Mouse (Mus musculus) spleen, adult 18-20 months (tissue): ENCODE data around the gene Klhl33.
"Not testable (repeated sequence)": the region's sequence is repeated elsewhere in the genome, so short reads cannot be mapped to it uniquely, and the experiment has no call there.

Source experiments
- DNase-seq, 2 experiments: peaks; one replicate each; pipeline ENCODE4 v3.0.0; 2022; ENCODE audit warnings: mixed read lengths in 2 of 2

The Klhl33 gene

DNA sequence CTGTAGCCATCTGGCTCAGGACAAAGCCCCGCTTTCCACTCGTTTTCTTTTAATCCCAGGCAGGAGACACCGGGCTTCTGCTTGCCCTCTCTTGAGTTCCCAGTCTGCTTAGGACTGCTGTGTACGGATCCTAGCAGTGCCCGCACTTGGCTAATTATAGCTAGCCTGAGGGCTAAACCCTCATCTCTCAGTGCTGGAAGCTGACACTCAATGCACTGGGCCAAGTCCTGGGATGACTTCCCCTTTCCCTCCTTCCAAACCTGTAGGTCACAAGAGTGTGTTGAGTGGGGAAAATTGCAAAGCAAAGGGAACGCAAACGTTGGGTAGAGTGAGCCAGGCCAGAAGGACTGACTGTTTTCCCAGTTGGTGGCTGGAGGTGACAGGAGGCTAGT, at the start of gene Klhl33:
Gene Klhl33 (minus strand): TSS at position 134 of the 392 bp plus-strand sequence.
- no peak for DNase-seq

DNA sequence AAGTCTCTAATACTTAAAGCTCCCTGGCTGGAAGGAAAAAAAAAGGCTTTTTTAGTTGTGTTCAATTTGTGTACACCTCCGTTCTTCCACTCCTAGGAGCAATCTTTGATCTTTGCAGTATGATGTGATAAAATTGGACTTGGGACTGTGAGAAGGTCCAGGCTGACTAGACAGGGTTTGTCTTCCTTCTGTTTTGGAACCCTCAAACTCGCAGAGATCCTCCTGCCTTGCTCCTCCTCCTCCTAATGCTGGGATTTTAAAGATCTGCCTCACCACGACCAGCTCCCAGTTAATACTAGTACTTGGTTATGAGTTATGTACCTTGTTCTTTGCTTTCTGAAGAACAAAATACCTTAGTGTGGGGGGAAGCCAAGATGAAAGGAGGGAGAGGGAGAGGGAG, 48.2 kb upstream of the Klhl33 start:
- not testable (repeated sequence) for DNase-seq

DNA sequence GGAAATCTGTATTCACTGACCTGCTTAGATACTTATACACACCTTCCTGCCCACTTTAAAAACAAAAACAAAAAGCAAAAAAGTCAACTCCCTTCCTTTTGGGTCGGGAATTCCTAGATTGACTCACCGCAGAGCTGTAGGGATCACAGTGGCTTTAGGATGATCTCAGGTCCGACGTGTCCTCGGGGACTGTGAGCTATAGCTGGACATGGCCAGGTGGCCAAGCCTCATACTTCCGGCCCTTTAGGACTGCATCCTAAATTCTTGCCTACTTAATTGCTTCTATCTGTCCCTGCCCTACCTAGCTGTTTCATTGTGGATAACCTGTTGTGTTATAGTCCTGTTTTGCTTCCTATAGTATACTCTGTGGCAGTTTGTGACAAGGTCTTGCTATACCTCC, 47.8 kb upstream of the Klhl33 start:
- not testable (repeated sequence) for DNase-seq

DNA sequence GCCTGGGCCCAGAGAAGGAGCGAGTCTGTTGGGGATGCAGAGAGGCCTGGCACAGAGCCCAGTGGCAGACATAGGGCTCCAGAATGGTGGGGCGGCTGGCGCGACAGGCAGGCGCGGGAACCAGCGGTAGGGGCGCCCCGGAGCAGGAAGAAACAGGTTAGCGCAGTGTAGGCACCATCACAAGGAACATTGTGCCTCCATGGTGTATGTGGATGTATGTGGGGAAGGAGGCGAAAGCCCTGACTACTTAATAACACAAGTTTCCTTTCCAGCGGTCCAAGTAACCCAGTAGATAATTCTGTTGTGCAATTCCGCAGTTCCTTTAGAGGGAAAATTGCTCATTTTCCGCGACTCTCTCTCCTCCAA, 47.3 kb upstream of the Klhl33 start:
- DNase-seq = not testable (repeated sequence)

DNA sequence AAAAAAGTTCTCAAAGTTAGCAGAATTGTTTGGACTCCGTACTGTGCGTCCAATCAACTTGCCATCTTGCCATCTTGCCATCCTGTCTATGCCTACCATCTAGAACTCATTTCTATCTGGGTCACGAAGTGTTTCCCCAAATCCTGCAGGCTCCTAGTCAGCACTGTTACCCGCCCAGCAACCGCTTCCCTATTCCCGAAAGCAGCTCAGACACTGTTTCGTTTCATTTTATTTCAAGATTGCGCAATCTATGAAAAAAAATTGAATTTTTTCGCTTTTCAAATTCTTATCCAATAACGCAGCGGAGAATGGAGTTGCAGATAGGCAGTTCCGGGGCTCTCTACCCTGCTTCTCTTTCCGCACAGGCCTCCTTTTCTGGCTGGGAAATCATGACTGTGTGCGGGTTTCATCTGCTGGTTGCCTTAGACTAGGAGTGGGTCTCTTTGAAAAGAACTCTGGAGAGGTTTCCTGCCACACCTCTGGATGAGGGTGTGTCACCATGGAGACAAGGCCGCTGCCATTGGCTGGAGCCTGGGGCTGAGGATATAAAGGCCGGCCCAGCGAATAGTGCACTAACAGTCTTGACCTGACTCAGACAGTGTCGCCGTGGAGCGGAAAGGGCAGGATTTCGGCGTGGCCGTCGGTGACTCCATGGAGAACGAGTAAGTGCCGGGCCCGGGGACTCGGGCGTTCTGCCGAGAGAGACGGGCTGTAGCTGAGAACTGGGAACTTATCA, 46.8 kb upstream of the Klhl33 start, which contains the start of gene Gm49342:
Gene Gm49342 (plus strand): TSS at position 586 of the 736 bp plus-strand sequence.
- peak; percentile 83 to 86 for DNase-seq

DNA sequence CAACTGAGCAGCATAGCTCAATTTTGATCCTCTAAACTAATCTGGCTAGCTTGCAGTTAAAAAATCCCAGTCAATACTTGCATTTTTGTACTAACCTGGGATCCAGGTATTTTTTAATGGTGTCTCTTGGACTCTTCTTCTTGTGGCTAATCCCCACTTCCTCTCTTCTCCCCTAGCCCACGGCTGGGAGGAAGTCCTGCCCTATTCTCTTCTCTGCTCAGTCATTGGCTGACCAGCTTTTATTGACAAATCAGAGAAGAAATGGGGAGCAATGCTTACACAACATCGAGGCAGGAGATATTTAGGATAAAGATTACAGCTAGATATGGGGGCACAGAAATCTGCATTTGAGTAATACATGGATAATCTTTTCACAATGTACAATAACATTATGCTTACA, 41.6 kb upstream of the Klhl33 start:
- no peak for DNase-seq

DNA sequence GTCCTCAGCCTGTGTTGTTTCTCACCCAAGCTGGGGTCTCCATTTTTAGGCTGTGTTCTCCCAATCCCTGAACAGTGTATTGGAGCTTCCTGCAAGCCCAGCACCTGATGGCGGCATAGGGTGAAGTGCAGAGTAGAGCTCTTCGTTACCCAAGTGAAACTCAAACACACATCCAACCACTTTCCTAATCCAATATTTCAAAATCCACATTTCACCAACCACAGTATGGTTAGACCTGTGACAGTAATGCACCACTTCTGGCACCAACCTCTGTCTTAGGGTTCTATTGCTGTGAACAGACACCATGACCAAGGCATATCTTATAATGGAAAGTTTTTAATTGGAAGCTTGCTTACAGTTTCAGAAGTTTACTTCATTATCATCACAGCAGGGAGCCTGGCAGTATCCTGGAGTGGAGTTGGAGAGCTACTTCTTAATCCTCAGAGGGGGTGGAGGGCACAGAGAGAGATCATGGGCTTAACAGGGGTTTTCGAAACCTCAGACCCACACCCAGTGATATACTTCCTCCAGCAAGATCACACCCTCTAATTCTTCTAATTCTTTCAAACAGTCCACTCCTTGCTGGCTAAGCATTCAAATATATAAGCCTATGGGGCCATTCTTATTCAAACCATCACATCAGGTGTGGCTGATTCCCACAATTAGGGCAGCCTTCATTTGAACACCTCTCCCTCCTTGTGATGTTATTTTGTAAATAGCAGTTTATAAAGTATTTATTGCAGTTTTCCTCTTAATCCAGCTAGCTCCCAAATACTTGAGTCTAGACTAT, 41.0 kb upstream of the Klhl33 start:
- DNase-seq = no peak

DNA sequence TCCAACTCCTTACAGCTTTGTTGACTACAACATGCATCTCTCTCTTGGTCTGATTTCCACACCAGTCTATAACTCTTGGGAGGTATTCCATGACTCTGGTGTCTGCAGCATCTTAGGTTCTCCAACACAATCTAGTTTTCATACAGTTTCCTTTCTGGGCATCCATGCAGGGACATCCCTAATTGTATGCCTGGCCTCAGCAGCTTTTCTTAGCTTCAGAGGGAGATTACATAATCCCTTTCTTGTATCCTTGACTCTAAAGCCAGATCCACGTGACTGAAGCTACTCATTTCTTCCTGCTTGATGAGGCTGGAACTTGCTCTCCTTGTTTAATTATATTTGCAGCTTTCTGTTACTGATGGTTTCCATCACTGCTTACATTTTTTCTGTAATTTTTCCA, 39.3 kb upstream of the Klhl33 start:
- DNase-seq = no peak

DNA sequence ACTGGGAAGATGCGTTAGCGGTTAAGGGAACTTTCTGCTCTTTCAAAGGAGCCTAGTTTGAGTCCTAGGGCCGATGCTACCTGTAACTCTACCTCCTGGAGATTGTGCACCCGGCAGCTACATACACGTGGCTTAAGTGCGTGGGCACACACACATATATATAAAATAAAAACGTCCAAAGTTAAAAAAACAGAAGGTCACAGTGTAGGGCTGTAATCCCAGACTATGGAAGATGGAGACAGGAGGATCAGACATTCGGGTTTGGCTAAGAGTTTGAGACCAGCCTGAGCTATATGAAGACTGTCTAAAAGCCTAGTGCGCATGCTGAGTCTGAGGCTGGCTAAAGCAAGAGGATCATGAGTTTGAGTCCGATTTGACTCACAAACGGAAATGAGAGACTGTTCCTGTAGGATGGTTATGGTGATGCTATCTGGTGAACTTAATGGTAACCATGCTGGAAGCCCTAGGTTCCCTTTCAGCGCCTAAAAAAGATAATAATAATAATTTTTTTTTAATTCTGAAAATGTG, 34.2 kb upstream of the Klhl33 start:
- no peak for DNase-seq

DNA sequence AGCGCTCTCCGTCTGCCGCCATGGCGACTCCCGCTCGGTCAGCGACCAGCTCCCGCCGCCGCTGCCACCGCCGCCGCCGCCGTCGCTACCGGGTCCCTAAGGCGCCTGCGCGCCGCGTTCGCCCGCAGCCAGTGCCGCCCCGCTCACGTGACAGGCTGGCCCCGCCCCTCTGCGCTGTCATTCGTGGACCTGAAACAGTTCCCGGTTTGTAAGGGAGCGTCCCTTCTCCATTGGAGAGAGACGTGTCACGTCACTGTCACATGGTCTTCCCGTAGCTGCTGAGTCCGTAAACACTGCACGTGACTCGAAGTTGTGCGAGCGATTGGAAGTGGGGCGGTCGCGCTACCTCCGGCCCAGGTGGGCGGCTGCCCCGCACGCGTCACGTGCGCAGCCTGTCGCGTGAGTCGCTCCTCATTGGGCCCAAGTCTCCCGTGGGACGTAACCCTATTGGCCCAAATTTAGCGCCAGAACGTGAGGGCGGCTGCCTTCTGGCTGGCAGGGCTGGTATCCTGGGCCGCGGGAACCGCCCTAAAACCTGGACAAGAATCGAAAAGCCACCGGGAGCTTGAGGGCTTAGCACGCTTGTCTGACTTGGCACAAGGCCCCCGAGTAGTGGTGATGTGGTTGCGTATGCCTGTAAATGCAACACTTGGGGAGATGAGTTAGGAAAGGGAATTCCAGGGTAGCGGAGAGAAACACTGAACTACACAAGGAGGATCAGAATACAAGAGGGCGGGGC, 33.6 kb upstream of the Klhl33 start, which contains the start of the genes Pip4p1 and Pnp:
Gene Pip4p1 (minus strand): TSS at position 103 of the 739 bp plus-strand sequence.
Gene Pnp (plus strand): TSS at position 329 of the 739 bp plus-strand sequence.
- peak; percentile 99 for DNase-seq

DNA sequence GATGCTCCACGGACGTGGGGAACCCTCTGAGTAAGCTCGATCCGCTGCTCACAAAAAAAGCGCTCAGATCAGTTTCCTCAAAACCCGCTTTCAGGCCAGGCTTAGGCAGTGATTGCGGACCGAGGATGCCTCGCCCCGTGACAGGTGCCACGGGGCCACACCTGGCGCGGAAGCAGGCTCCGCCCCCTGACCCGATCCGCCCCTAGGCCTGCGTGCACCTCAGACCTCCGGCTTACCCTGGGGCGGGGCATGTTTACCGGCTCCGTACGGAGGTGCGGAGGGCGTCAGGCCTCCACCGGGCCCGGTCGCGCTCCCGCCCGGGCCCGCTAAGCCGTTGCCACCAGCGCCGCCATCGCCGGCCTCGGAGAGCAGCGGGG, 33.1 kb upstream of the Klhl33 start:
- peak in 1 of 2 experiments; percentile 68 for DNase-seq

DNA sequence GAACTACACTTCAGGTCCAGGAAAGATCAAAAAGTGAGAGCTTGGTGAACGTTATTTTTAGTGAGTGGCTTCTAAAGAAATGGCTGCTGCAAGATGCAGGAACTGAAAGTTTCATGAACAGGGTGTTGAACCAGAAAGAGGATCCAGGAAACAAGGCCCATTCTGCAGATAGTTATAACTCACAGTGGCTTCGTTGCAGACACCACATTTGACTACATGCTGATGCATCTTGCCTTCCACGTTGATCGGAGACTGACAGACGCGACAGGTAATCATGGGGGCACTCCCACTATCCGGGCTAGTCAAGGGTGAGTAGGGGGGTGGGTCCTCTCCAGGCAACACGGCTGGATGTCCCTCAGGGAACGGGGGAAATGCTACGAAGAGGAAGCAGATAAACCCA, 32.6 kb upstream of the Klhl33 start:
- peak in 1 of 2 experiments; percentile 48 for DNase-seq

DNA sequence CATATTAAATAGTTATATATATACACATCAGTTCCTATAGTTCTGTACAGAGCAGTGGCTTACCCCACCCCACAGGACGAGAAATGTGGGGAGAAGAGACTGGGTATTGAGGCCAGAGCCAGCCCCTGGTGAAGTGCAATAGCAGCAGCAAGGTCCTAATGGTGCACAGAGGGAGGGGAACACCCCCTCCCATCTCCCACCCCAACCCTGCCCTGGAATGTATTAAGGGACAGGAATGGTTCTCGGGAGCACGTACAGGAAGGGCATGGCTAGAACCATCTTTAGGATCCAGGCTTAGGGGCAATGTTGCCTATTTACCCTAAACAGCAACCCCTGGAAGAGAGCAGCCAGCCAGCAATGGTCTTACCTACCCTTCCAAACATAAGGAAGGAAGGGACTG, 30.1 kb upstream of the Klhl33 start:
- no peak for DNase-seq

DNA sequence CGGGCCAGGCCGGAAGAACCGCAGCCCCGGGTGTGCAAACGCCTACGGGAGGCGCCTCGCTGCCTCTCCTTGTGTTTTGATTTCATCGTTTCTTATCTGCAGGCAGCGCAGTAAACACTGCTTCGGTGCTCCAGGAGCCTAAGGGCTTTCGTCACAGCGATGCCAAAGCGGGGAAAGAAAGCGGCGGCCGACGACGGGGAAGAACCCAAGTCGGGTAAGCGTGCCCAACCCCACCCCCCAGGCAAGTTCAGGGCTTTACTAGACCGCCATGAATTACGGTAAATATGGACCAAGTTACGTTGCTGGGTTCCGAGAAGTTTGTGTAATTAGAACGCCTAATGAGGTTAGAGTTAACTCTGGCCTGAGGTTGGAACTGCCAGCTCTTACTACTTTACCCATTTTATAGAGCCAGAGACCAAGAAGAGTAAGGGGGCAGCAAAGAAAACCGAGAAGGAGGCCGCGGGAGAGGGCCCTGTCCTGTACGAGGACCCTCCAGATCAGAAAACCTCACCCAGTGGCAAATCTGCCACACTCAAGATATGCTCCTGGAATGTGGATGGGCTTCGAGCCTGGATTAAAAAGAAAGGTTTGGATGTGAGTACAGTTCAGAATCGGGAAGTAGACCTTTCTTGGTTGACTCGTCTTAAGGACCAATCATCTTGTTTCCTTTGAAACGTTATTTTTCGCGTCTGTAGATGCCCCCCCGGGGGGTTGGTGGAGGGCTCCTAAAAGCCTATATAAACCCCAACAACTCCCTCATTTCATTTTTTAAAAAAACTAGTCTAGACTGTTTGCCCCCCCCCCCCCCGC, 28.0 kb upstream of the Klhl33 start:
- no peak for DNase-seq

DNA sequence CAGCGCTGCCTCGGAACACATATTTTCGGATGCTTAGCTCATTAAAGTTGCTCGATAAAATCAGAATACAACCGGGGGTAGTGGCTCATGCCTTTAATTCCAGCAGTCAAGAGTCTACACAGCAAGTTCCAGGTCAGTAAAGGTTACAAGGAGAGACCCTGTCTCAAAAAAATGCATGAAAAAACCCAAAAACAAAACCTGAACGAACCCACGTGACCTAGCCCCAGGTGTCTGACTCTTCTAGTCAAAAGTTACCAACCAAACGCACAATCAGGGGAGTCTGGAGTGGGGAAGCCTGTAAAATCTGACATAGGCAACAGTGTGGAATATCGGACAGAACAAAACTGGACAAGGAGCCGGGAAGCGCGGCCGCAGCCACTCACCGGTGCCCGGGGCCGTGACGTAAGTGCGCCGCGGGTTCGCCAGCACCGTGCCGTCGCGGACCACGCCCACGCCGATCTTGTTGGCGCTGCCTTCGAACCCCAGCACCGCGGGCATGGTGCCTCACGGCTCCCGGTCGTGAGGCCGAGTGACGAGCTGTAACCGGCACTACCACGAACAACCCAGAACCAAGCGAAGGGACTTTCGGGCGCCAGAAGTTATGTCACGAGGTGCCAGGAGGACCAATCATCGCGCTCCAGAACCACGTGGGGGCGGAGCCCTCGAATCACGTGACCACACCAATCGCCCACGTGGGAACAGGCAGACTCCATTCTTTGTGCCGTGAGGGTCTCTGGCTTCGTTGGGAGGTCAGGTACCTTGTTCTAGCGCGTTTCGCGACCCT, 27.2 kb upstream of the Klhl33 start, which contains the start of the genes Osgep and Apex1:
Gene Osgep (minus strand): TSS at position 613 of the 784 bp plus-strand sequence.
Gene Apex1 (plus strand): TSS at position 688 of the 784 bp plus-strand sequence.
- DNase-seq = peak; percentile 93 to 97

DNA sequence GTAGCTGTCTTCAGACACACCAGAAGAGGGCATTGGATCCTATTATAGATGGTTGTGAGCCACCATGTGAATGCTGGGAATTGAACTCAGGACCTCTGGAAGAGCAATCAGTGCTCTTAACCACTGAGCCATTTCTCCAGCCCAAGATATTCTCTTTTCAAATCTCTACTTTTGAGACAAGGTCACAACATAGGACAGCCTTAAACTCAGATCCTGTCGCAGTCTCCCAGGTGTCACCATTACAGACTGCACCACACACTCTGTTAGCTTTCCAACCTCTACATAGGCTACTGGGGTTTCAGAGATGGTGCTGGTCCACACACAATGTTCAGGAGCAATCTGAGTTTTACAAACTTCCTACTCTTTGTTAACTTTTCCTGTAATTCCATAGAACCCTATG, 26.1 kb upstream of the Klhl33 start:
- DNase-seq = not testable (repeated sequence)

DNA sequence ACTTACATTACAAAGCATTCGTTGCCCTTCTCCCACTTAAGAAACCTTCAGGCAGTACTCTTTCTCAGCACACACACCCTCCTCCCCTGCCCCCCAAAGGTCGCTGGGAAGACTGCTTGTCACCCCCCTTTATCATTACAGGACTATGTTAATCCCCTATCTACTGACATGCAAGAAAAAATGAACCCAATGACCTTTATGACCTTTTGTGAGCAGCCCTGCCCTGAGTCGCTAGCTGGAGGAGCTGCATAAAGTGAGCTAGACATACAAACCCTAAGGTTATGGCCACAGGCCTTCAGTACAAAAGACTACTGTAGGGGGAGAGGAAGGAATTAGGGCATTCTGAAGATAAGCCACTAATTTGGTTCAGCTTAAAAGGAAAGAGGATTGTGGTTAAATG, 14.0 kb upstream of the Klhl33 start:
- no peak for DNase-seq

DNA sequence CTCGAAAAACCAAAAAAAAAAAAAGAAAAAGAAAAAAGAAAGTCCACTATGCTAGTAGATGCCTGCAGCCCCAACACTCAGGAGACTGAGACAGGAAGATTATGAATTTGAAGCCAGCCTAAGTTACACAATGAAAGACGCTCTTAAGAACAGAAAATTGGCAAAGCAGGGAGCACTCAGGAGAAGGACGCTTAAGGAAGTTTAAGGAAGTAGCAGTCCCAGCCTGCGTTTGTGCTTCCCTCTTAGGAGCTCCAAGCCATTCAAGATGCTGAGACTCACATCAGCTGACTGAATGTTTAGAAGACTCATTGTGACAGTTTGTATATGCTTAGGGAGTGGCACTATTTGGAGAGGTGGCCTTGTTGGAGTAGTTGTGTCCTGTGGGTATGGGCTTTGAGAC, 10.8 kb upstream of the Klhl33 start:
- no peak for DNase-seq

DNA sequence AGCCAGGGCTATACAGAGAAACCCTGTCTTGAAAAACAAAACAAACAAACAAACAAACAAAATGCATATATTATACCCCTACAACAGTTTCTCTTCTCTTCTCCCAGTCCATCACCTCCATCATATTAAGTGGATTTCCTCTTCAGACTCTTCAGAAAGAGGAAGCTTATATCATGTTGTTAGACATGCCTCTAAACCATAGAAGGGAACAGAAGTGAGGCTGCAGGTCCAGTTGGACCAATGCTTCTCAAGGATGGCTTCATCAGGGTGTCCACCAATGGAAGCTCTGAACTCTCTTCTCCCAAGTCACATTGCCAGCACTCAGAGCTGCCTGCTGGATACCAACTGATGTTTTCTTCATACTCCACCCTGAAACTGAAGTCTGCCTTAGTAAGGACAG, 8.0 kb upstream of the Klhl33 start:
- DNase-seq = not testable (repeated sequence)

DNA sequence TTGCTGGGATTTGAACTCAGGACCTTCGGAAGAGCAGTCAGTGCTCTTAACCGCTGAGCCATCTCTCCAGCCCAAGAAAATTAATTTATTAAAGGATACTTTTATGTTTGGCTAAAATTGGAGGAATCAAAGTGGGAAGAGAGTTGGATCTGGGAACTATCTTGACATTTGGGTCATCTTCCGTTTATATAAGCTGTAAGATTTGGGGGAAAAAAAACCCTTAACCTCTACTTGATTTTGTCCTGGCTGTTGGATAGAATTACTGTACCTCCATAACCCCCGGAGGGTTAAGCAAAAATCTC, 7.5 kb upstream of the Klhl33 start:
- no peak for DNase-seq
